Mouse (Mus musculus): ENCODE measurements around the gene Galntl6. TPM values are rescaled to one million over a fixed set of nuclear protein-coding genes. Genes with fewer than 3 reads are reported as not detected.

Galntl6 gene
- polyA plus RNA-seq, 1 experiment, result not detected

DNA sequence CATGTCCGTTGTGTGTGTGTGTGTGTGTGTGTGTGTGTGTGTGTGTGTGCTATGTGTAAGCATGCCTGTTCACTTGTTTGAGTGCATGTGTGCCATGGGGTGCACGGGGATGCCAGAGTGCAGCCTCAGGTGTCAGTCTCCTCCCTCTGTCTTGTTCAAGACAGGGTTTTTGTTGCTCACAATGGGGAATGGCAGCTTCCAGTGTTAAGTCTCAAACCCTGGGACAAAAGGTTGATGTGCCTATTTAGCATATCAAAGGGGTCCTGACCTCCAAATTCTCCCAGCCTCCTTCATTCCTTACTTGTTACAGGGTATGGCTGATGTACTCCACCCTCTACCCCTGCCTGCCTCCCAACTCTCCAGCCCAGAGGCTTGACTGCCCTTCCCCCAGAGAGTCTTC lies 1179.6 kb downstream of the Galntl6 start:
- Histone ChIP-seq H3K4me1 (replicated peaks; ENCODE audit: control insufficient read depth, insufficient read depth, low read length) (no peaks in the 10 kb centered on the region), H3K27me3 (ENCODE audit: control insufficient read depth, insufficient read depth, low read length) (no peaks in the 10 kb centered on the region), H3K36me3 (ENCODE audit: control insufficient read depth, insufficient read depth, low read length) (no peaks in the 10 kb centered on the region), H3K27ac (ENCODE audit: control insufficient read depth, insufficient read depth, low read length) (no peak overlapping the region), H3K4me3 (ENCODE audit: control insufficient read depth, insufficient read depth, low read length) (no peak overlapping the region)
- TF ChIP-seq CTCF (IDR thresholded peaks at IDR 0.05; ENCODE audit: borderline replicate concordance, control insufficient read depth, extremely low read depth, insufficient read depth, low read length, poor library complexity) (no peak), POLR2A (IDR thresholded peaks at IDR 0.05; ENCODE audit: control insufficient read depth, extremely low read depth, insufficient read depth, low read length, poor library complexity) (no peak)
- 81% methylated on average over 2 of the region's 2 CpGs for WGBS
- DNase-seq, result no peak

DNA sequence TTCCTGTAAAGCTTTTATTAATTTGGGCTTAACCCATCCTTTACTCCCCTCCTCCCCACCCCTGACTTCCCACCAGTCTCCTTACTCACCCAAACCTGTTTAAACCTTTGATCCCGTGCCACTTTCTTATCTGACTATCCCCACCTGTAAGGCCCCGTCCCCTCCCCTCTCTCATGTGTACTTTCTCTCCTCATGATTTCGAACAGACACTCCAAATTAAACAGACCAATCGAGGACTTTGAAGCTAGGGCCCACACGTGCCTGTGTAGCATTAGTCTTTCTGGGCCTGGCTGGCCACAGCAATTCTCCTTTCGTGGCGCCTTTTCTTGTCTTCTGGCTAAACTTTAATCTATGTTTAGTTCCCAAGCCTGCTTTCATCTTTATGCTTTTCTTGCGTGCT lies 1180.8 kb downstream of the Galntl6 start:
- Histone ChIP-seq H3K27ac (ENCODE audit: control insufficient read depth, insufficient read depth, low read length) (no peak overlapping the region), H3K36me3 (ENCODE audit: control insufficient read depth, insufficient read depth, low read length) (no peaks in the 10 kb centered on the region), H3K27me3 (ENCODE audit: control insufficient read depth, insufficient read depth, low read length) (no peaks in the 10 kb centered on the region), H3K4me3 (ENCODE audit: control insufficient read depth, insufficient read depth, low read length) (no peak overlapping the region), H3K4me1 (replicated peaks; ENCODE audit: control insufficient read depth, insufficient read depth, low read length) (no peaks in the 10 kb centered on the region)
- no peak for DNase-seq
- TF ChIP-seq CTCF (IDR thresholded peaks at IDR 0.05; ENCODE audit: borderline replicate concordance, control insufficient read depth, extremely low read depth, insufficient read depth, low read length, poor library complexity), result no peak
- no peak for TF ChIP-seq POLR2A (IDR thresholded peaks at IDR 0.05; ENCODE audit: control insufficient read depth, extremely low read depth, insufficient read depth, low read length, poor library complexity)
- 86% methylated on average over 8 of the region's 8 CpGs for WGBS

DNA sequence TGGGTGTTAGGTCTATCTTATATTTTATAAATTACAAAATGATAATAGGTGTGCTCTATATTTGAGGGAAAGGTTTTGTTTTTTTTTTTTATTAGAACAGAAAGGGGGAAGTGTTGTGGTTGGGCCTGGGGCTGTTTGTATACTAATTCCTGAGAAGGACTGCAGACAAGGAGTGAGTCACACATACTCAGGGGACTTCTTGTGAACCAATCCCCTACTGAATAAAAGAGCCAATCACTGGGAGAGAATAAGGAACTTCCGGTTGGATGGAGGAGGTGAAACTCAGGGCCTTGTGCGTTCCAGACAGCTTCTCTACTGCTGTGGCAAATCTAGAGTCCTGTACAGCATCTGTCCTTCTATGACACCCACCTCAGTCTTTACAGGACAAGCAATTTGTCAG lies 1184.2 kb downstream of the Galntl6 start:
- H3K4me1 ChIP-seq (replicated peaks; ENCODE audit: control insufficient read depth, insufficient read depth, low read length), result no peaks in the 10 kb centered on the region
- H3K27ac ChIP-seq (ENCODE audit: control insufficient read depth, insufficient read depth, low read length), result no peak overlapping the region
- H3K36me3 ChIP-seq (ENCODE audit: control insufficient read depth, insufficient read depth, low read length), result no peaks in the 10 kb centered on the region
- no peak for DNase-seq
- TF ChIP-seq CTCF (IDR thresholded peaks at IDR 0.05; ENCODE audit: borderline replicate concordance, control insufficient read depth, extremely low read depth, insufficient read depth, low read length, poor library complexity) (no peak), POLR2A (IDR thresholded peaks at IDR 0.05; ENCODE audit: control insufficient read depth, extremely low read depth, insufficient read depth, low read length, poor library complexity) (no peak)
- 69% methylated on average over 2 of the region's 2 CpGs for WGBS
- no peaks in the 10 kb centered on the region for H3K27me3 ChIP-seq (ENCODE audit: control insufficient read depth, insufficient read depth, low read length)
- no peak overlapping the region for H3K4me3 ChIP-seq (ENCODE audit: control insufficient read depth, insufficient read depth, low read length)

DNA sequence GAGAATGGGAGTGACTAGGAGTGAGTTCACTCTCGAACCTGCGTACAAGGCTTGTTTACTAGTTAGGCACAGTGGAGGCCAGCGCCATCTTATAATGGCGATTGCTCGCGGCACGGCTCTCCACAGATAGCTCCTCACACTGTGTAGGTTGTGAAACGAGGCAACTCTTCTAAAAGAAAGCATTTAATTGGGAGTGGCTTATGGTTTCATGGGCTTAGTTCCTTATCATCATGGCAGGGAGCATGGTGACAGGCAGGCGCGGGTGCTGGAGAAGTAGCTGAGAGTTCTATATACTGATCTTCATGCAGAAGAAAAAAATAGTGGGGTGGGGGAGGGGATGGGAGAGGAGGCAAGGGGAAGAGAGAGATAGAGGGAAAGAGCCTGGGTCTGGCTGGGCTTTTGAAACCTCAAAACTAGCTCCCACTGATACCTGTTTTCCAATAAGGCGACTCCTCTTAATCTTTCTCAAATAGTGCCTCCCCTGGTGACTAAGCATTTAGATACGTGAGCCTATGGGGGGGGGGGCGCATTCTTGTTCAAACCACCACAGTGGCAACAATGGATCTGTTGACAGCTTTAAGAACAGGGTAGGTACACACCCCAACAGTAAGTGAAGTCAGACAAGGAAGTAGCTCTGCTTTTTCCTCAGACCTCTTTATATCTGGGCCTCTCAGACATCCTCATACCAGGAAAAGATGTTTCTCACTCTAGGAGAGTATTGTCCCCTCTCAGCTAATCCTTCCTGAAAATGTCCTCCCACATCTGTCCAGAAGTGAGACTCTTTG lies 1187.4 kb downstream of the Galntl6 start:
- H3K27me3 ChIP-seq (ENCODE audit: control insufficient read depth, insufficient read depth, low read length), result no peaks in the 10 kb centered on the region
- H3K4me3 ChIP-seq (ENCODE audit: control insufficient read depth, insufficient read depth, low read length), result no peak overlapping the region
- no peaks in the 10 kb centered on the region for H3K4me1 ChIP-seq (replicated peaks; ENCODE audit: control insufficient read depth, insufficient read depth, low read length)
- no peaks in the 10 kb centered on the region for H3K36me3 ChIP-seq (ENCODE audit: control insufficient read depth, insufficient read depth, low read length)
- no peak for DNase-seq
- no peak overlapping the region for H3K27ac ChIP-seq (ENCODE audit: control insufficient read depth, insufficient read depth, low read length)
- WGBS, result 94% methylated on average over 13 of the region's 13 CpGs
- no peak for TF ChIP-seq CTCF (IDR thresholded peaks at IDR 0.05; ENCODE audit: borderline replicate concordance, control insufficient read depth, extremely low read depth, insufficient read depth, low read length, poor library complexity)

Other genes with a start within 250 kb of the Galntl6 start
- gene BC030500, start 885 bp downstream of the Galntl6 start, polyA plus RNA-seq (2012; rRNA removed), result not detected in 2 replicates

Measured in thymus, adult 2 months (tissue).